Mouse (Mus musculus) stomach, postnatal 0 days (tissue): ENCODE results near the gene Dot1l. TPM values are rescaled to one million over a fixed set of nuclear protein-coding genes. Genes with fewer than 3 reads are reported as not detected.

ENCODE experiments used
- ATAC-seq: fragments of 200-750 bp; cut with Nextera tagmentation; 2 replicates; pipeline ENCODE4 v1.8.0; 2017; ENCODE audit not compliant: low FRiP score, low TSS enrichment
- DNase-seq: peaks from one replicate; pipeline ENCODE4 v3.0.0-alpha.2; 2016; ENCODE audit warnings: low spot score
- H3K27ac ChIP-seq: fragments of 300-500 bp; sonication (generic); replicated peaks from 2 replicates; pipeline ENCODE4 v1.5.1; 2014; ENCODE audit warnings: mild to moderate bottlenecking, control low read depth
- H3K27me3 ChIP-seq: fragments of 300-500 bp; sonication (generic); 2 replicates; pipeline ENCODE4 v1.6.1; 2014; ENCODE audit warnings: low read length; ENCODE audit not compliant: control insufficient read depth, insufficient read depth
- H3K36me3 ChIP-seq: fragments of 300-500 bp; sonication (generic); 2 replicates; pipeline ENCODE4 v1.6.1; 2014; ENCODE audit warnings: low read length, mixed read lengths; ENCODE audit not compliant: control insufficient read depth, insufficient read depth
- H3K4me1 ChIP-seq: fragments of 300-500 bp; sonication (generic); replicated peaks from 2 replicates; pipeline ENCODE4 v1.6.1; 2014; ENCODE audit warnings: antibody characterized with exemption; ENCODE audit not compliant: control insufficient read depth, insufficient read depth
- H3K4me2 ChIP-seq: fragments of 300-500 bp; sonication (generic); replicated peaks from 2 replicates; pipeline ENCODE4 v1.6.1; 2014; ENCODE audit warnings: low read depth, mild to moderate bottlenecking, control low read depth, moderate library complexity
- H3K4me3 ChIP-seq: fragments of 300-500 bp; sonication (generic); 2 replicates; pipeline ENCODE4 v1.5.1; 2014; ENCODE audit warnings: low read depth, low read length, control low read depth
- H3K9ac ChIP-seq: fragments of 300-500 bp; sonication (generic); 2 replicates; pipeline ENCODE4 v1.6.1; 2014; ENCODE audit warnings: mild to moderate bottlenecking, low read length, control low read depth, mixed read lengths
- H3K9me3 ChIP-seq: fragments of 300-500 bp; sonication (generic); 2 replicates; pipeline ENCODE4 v1.6.1; 2016; ENCODE audit warnings: low read length; ENCODE audit not compliant: control insufficient read depth
- CTCF ChIP-seq: IDR thresholded peaks from 2 replicates; pipeline ENCODE4 v1.5.1; 2016; ENCODE audit warnings: antibody characterized with exemption, low read depth, mild to moderate bottlenecking, moderate library complexity
- EP300 ChIP-seq: optimal IDR thresholded peaks from 2 replicates; pipeline ENCODE3; 2016; ENCODE audit warnings: antibody characterized with exemption
- WGBS: fragments of 180-500 bp; shearing (Covaris S2); extraction: QIAGEN DNeasy Blood & Tissue Kit; methylation state at CpG from one replicate; pipeline ENCODE4 v1.1.7; 2014; 5-methylcytosine and 5-hydroxymethylcytosine counted together
- polyA plus RNA-seq: library from polyadenylated mRNA; unstranded; fragments of >200 nt; fragmentation: Nextera tagmentation; extraction: Ambion mirVana; gene quantifications from 2 replicates; pipeline ENCODE4 v1.2.1, GENCODE M21; 2015

Gene Dot1l
- polyA plus RNA-seq, 1 experiment from 2014 or later, result 5.4 TPM

- Histone ChIP-seq H3K36me3 (peaks cover 26% of the 10 kb centered on the region), H3K4me2 (peak overlapping the region; percentile 88), H3K9ac (peak overlapping the region; percentile 58), H3K9me3 (no peaks in the 10 kb centered on the region), H3K4me3 (peak overlapping the region; percentile 43), H3K27me3 (no peaks in the 10 kb centered on the region), H3K4me1 (no peaks in the 10 kb centered on the region), H3K27ac (0 out of 2 replicates have a peak overlapping the region, but pooled peaks have one; percentile 49)
- ATAC-seq (no peak), DNase-seq (no peak)
- WGBS, result 49% methylated on average over 31 of the region's 34 CpGs
- TF ChIP-seq CTCF (no peak), EP300 (no peak)
Observed at GRCm38 (mm10) chr10:80806341-80807056, 51.5 kb downstream of the Dot1l start.

GRCm38 (mm10) chr10:80807057-80807627, 52.1 kb downstream of the Dot1l start:
- Histone ChIP-seq H3K4me3 (peak overlapping the region; percentile 43), H3K27ac (peak overlapping the region; percentile 49; the same call in 1 of the 2 replicates), H3K27me3 (no peaks in the 10 kb centered on the region), H3K4me2 (peak overlapping the region; percentile 88), H3K4me1 (no peaks in the 10 kb centered on the region), H3K9ac (peak overlapping the region; percentile 58), H3K36me3 (peaks cover 21% of the 10 kb centered on the region), H3K9me3 (no peaks in the 10 kb centered on the region)
- TF ChIP-seq EP300 (no peak), CTCF (0 out of 2 replicates have a peak, but pooled peaks have one; percentile 10)
- DNase-seq (peak; percentile 69), ATAC-seq (peak; percentile 54)
- WGBS, result 1% methylated on average over 52 of the region's 58 CpGs

DNA sequence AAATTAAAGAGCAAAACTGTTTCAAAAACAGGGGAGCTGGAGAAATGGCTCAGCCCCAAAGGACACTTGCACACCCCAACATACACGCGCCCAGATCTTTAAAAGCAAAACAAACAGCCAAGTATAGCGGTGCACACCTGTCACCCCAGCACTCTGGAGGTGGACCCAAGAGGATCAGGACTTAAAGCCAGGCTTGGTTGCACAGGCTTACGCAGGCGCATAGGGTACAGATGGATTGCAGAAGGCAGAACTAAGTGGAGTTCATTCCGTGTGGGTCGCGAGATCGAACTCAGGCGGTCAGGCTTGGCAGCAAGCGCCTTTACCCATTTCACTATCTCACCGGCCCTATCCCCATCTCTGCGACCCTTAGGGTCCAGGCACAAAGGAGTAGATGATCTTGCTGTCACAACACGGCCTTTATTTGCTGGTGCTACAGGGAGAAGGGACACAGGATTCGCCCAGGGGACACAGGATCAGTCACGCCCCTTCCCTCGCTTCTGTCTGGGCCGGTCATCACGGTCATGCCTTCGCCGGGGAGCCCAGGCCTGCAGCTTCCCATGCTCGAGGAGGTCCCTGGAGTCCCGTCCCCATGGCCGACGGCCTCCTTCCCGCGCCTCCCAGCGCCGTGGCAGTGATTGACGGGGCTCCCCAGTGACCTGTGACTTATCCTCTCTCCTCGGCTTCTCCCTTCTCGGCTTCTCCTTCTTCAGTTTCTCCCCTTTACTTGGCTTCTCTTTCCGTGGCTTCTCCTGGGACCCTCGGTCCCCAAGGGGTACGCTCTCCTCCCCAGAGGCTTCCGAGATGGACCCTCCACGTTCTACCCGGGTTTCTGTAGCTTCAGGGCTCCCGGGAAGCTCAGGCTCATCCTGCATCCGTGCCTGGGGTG, 53.3 kb downstream of the Dot1l start:
- H3K36me3 ChIP-seq, result peaks cover 10% of the 10 kb centered on the region
- no peaks in the 10 kb centered on the region for H3K4me1 ChIP-seq
- peak overlapping the region; percentile 21; the same call in 1 of the 2 replicates for H3K4me2 ChIP-seq
- H3K27me3 ChIP-seq, result no peaks in the 10 kb centered on the region
- H3K9me3 ChIP-seq, result no peaks in the 10 kb centered on the region
- H3K9ac ChIP-seq, result no peak overlapping the region; the same call in 1 of the 2 replicates
- DNase-seq (no peak), ATAC-seq (no peak)
- H3K27ac ChIP-seq, result no peak overlapping the region
- 29% methylated on average over 40 of the region's 40 CpGs for WGBS
- TF ChIP-seq EP300, result no peak
- TF ChIP-seq CTCF, result no peak
- no peak overlapping the region for H3K4me3 ChIP-seq

GRCm38 (mm10) chr10:80808985-80809632, 54.1 kb downstream of the Dot1l start:
- Histone ChIP-seq H3K9me3 (no peaks in the 10 kb centered on the region), H3K4me2 (peak overlapping the region; percentile 21; the same call in 1 of the 2 replicates), H3K27me3 (no peaks in the 10 kb centered on the region), H3K9ac (no peak overlapping the region; the same call in 1 of the 2 replicates), H3K27ac (no peak overlapping the region), H3K4me1 (no peaks in the 10 kb centered on the region), H3K36me3 (0 out of 2 replicates have a peak, but pooled peaks cover 3% of the 10 kb centered on the region), H3K4me3 (no peak overlapping the region)
- ATAC-seq, result no peak
- no peak for TF ChIP-seq EP300
- no peak for TF ChIP-seq CTCF
- 11% methylated on average over 13 of the region's 18 CpGs for WGBS
- no peak for DNase-seq

DNA sequence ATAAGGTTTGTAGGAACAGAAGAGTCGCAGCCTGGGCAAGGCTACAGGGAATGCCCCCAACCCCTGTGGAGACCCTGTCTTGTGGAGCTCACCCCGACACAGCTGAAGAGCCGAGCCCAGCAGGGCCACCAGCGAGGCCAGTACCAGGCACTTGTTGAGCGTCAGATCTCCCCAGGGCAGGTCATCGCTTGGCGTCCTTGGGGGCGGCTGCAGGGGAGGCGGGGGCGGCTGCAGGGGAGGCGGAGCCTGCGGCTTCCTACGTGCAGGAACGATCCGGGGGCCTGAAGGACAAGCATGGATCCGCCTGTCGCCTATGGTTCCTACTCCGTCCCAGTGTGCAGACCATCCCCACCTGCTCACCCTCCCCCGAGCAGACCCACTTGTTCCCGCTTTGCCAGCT, 55.1 kb downstream of the Dot1l start:
- Histone ChIP-seq H3K9me3 (no peaks in the 10 kb centered on the region), H3K4me2 (no peak overlapping the region), H3K9ac (no peak overlapping the region), H3K4me3 (no peak overlapping the region), H3K27me3 (no peaks in the 10 kb centered on the region), H3K27ac (no peak overlapping the region), H3K4me1 (no peaks in the 10 kb centered on the region), H3K36me3 (no peaks in the 10 kb centered on the region)
- TF ChIP-seq CTCF (no peak), EP300 (no peak)
- 13% methylated on average over 19 of the region's 20 CpGs for WGBS
- ATAC-seq (no peak), DNase-seq (no peak)
